Comparison of ENCODE assay signal across 18 mouse cellular contexts in genomic region chr2:32358381-32358780, GRCm38 (mm10). TPM values are rescaled to one million over a fixed set of nuclear protein-coding genes. Genes with fewer than 3 reads are reported as not detected.
"Had no signal": no experiment of that assay in that cellular context is flagged by ENCODE, and none has a peak within 500 bp of the region (broad histone marks: within the 10 kb centered on the region; RNA-seq: fewer than 3 reads in every experiment).

No protein-coding gene starts in this region.

- H3K27ac ChIP-seq: kidney, embryonic 15.5 days; limb, embryonic 15.5 days; liver, embryonic 12.5 days; midbrain, embryonic 10.5 days; neural tube, embryonic 13.5 days had no signal

- H3K4me2 ChIP-seq: kidney, embryonic 15.5 days; limb, embryonic 15.5 days; liver, embryonic 12.5 days; lung, embryonic 14.5 days; neural tube, embryonic 13.5 days had no signal

- H3K36me3 ChIP-seq: kidney, embryonic 15.5 days; limb, embryonic 15.5 days; liver, embryonic 12.5 days; midbrain, embryonic 10.5 days; neural tube, embryonic 13.5 days had no signal

- H3K4me3 ChIP-seq: kidney, embryonic 15.5 days; limb, embryonic 15.5 days; liver, embryonic 12.5 days; midbrain, embryonic 10.5 days; neural tube, embryonic 13.5 days had no signal

- ATAC-seq: liver, embryonic 12.5 days had no signal

- DNase-seq: kidney, adult 2 months; kidney, postnatal 14 days; layer of hippocampus, postnatal 36 days; left cerebral cortex, postnatal 4 days; lung, embryonic 14.5 days; lung, postnatal 10 days; lung, postnatal 4 days; midbrain, embryonic 14.5 days; retina, postnatal 1 day; right cerebral cortex, postnatal 4 days; spleen, adult 18-20 months; thymus, adult 18-20 months; thymus, postnatal 14 days had no signal

- H3K9me3 ChIP-seq: kidney, embryonic 15.5 days; limb, embryonic 15.5 days; liver, embryonic 12.5 days; midbrain, embryonic 10.5 days; neural tube, embryonic 13.5 days had no signal

- H3K9ac ChIP-seq: kidney, embryonic 15.5 days; limb, embryonic 15.5 days; liver, embryonic 12.5 days; lung, embryonic 14.5 days; neural tube, embryonic 13.5 days had no signal

RNA-seq across cellular contexts. Expression of gene Lcn2, which starts 29.7 kb away (rescaled TPM):
- polyA plus RNA-seq: lung, embryonic 14.5 days; midbrain, embryonic 10.5 days; midbrain, embryonic 14.5 days had no signal
